Mouse (Mus musculus): ENCODE results near the gene Gm49325.
A peak's percentile ranks its signal among the peaks of the same experiment; 100 is the strongest.

Gene Gm49325

GRCm38 (mm10) chr10:77605908-77606826, at the start of gene Gm49325, which contains the start of gene Sumo3:
Gene Gm49325 (plus strand): TSS chr10:77606197.
Gene Sumo3 (plus strand): TSS chr10:77606097.
- peak; percentile 98 for DNase-seq (ENCODE audit: low spot score in 2 of 2)

GRCm38 (mm10) chr10:77556631-77557030, 49.4 kb upstream of the Gm49325 start:
- no peak for DNase-seq (ENCODE audit: low spot score in 2 of 2)

GRCm38 (mm10) chr10:77557641-77558040, 48.4 kb upstream of the Gm49325 start:
- no peak for DNase-seq (ENCODE audit: low spot score in 2 of 2)

- DNase-seq (ENCODE audit: low spot score in 2 of 2): no peak
Measured at GRCm38 (mm10) chr10:77560090-77560489, 45.9 kb upstream of the Gm49325 start.

- DNase-seq (ENCODE audit: low spot score in 2 of 2): no peak
Measured at GRCm38 (mm10) chr10:77560830-77561229, 45.2 kb upstream of the Gm49325 start.

GRCm38 (mm10) chr10:77561508-77561907, 44.5 kb upstream of the Gm49325 start:
- no peak for DNase-seq (ENCODE audit: low spot score in 2 of 2)

GRCm38 (mm10) chr10:77565005-77565404, 41.0 kb upstream of the Gm49325 start:
- DNase-seq (ENCODE audit: low spot score in 2 of 2): no peak

GRCm38 (mm10) chr10:77566651-77567050, 39.3 kb upstream of the Gm49325 start:
- peak; percentile 71 to 75 for DNase-seq (ENCODE audit: low spot score in 2 of 2)

GRCm38 (mm10) chr10:77569481-77569880, 36.5 kb upstream of the Gm49325 start:
- no peak for DNase-seq (ENCODE audit: low spot score in 2 of 2)

- DNase-seq (ENCODE audit: low spot score in 2 of 2): no peak
Measured at GRCm38 (mm10) chr10:77569973-77570658, 35.9 kb upstream of the Gm49325 start.

GRCm38 (mm10) chr10:77572225-77572624, 33.8 kb upstream of the Gm49325 start:
- no peak for DNase-seq (ENCODE audit: low spot score in 2 of 2)

GRCm38 (mm10) chr10:77573162-77573561, 32.8 kb upstream of the Gm49325 start:
- no peak for DNase-seq (ENCODE audit: low spot score in 2 of 2)

GRCm38 (mm10) chr10:77580027-77580920, 25.7 kb upstream of the Gm49325 start:
- no peak for DNase-seq (ENCODE audit: low spot score in 2 of 2)

- DNase-seq (ENCODE audit: low spot score in 2 of 2): no peak
Measured at GRCm38 (mm10) chr10:77581023-77581407, 25.0 kb upstream of the Gm49325 start.

GRCm38 (mm10) chr10:77581408-77582284, 24.4 kb upstream of the Gm49325 start, which contains the start of gene Pttg1ip:
Gene Pttg1ip (plus strand): TSS chr10:77581720.
- DNase-seq (ENCODE audit: low spot score in 2 of 2): peak; percentile 95 to 96

- DNase-seq (ENCODE audit: low spot score in 2 of 2): no peak
Measured at GRCm38 (mm10) chr10:77582285-77582618, 23.7 kb upstream of the Gm49325 start.

- no peak for DNase-seq (ENCODE audit: low spot score in 2 of 2)
Measured at GRCm38 (mm10) chr10:77583795-77584422, 22.1 kb upstream of the Gm49325 start.

- DNase-seq (ENCODE audit: low spot score in 2 of 2): no peak
Measured at GRCm38 (mm10) chr10:77586637-77587036, 19.4 kb upstream of the Gm49325 start.

- DNase-seq (ENCODE audit: low spot score in 2 of 2): no peak
Measured at GRCm38 (mm10) chr10:77587091-77587775, 18.8 kb upstream of the Gm49325 start.

- DNase-seq (ENCODE audit: low spot score in 2 of 2): no peak
Measured at GRCm38 (mm10) chr10:77588036-77588435, 18.0 kb upstream of the Gm49325 start.
